Mouse (Mus musculus) intestine, embryonic 14.5 days (tissue): ENCODE measurements around the gene Padi6. TPM values are rescaled to one million over a fixed set of nuclear protein-coding genes. Genes with fewer than 3 reads are reported as not detected.

Experiments
- ATAC-seq: fragments of 200-750 bp; cut with Nextera tagmentation; replicated peaks from 2 replicates; pipeline ENCODE4 v1.8.0; 2017; ENCODE audit warnings: low read depth, moderate number of reproducible peaks, moderate TSS enrichment, moderate library complexity; ENCODE audit not compliant: low FRiP score, low TSS enrichment
- DNase-seq: peaks from one replicate; pipeline ENCODE4 v3.0.0-alpha.2; 2018; ENCODE audit warnings: low spot score
- H3K27ac ChIP-seq: fragments of 300-500 bp; sonication (generic); 2 replicates; pipeline ENCODE4 v1.5.1; 2014; ENCODE audit warnings: low read depth, mild to moderate bottlenecking, control low read depth
- H3K27me3 ChIP-seq: fragments of 300-500 bp; sonication (generic); replicated peaks from 2 replicates; pipeline ENCODE4 v1.6.1; 2014; ENCODE audit warnings: low read length, control low read depth; ENCODE audit not compliant: control insufficient read depth, insufficient read depth
- H3K36me3 ChIP-seq: fragments of 300-500 bp; sonication (generic); 2 replicates; pipeline ENCODE4 v1.6.1; 2014; ENCODE audit warnings: low read length, control low read depth; ENCODE audit not compliant: control insufficient read depth, insufficient read depth
- H3K4me1 ChIP-seq: fragments of 300-500 bp; sonication (generic); replicated peaks from 2 replicates; pipeline ENCODE4 v1.6.1; 2014; ENCODE audit warnings: low read length, control low read depth, mixed read lengths; ENCODE audit not compliant: control insufficient read depth, insufficient read depth
- H3K4me2 ChIP-seq: fragments of 300-500 bp; sonication (generic); 2 replicates; pipeline ENCODE4 v1.6.1; 2014; ENCODE audit warnings: low read length
- H3K4me3 ChIP-seq: fragments of 300-500 bp; sonication (generic); 2 replicates; pipeline ENCODE4 v1.5.1; 2014; ENCODE audit warnings: low read depth, low read length, control low read depth, mixed read lengths
- H3K9ac ChIP-seq: fragments of 300-500 bp; sonication (generic); 2 replicates; pipeline ENCODE4 v1.6.1; 2014; ENCODE audit warnings: mild to moderate bottlenecking, low read length
- H3K9me3 ChIP-seq: fragments of 300-500 bp; sonication (generic); 2 replicates; pipeline ENCODE4 v1.6.1; 2016; ENCODE audit warnings: low read length, control low read depth; ENCODE audit not compliant: control insufficient read depth
- WGBS: fragments of 180-500 bp; shearing (Covaris S2); extraction: QIAGEN DNeasy Blood & Tissue Kit; methylation state at CpG from one replicate; pipeline ENCODE4 v1.1.7; 2014; 5-methylcytosine and 5-hydroxymethylcytosine counted together
- microRNA-seq: library from miRNA; unstranded; fragments of <30 nt; microRNA quantifications from one replicate; pipeline ENCODE4, GENCODE M21; 2016
- polyA plus RNA-seq: library from polyadenylated mRNA; unstranded; fragments of >200 nt; fragmentation: Nextera tagmentation; extraction: Ambion mirVana; gene quantifications from 2 replicates; pipeline ENCODE4 v1.2.1, GENCODE M21; 2014

The Padi6 gene
- polyA plus RNA-seq, 1 experiment from 2014 or later, result 0.07 TPM

DNA sequence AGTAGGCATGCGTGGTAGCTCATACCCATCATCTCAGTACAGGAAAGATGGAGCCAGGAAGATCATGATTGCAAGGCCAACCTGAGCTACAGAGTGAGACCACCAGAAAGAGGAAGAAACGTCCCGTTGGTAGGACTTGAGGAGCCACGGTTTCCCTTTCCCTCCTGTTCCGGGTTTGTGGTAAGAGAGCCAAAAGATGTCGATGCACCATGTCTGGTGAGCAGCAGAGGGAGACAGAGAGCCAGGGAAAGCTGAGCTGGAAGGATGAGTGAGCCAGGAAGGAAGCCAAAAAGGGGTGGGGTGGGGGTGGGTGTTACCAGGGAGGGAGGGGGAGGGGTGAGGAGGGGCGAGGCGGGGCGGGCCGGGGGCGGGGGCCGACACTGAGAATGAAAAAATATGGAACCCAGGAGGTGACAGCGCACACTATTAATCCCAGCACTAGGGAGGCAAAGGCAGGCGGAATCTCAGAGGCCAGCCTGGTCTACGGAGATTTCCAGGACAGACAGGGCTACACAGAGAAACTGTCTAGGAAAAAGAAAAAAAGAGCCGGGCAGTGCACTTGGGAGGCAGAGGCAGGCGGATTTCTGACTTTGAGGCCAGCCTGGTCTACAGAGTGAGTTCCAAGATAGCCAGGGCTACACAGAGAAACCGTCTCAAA lies 62.6 kb downstream of the Padi6 start:
- 31% methylated on average over 15 of the region's 18 CpGs for WGBS
- no peak overlapping the region for H3K27ac ChIP-seq
- no peaks in the 10 kb centered on the region for H3K9me3 ChIP-seq
- DNase-seq (peak; percentile 83), ATAC-seq (no peak; the same call in 1 of the 2 replicates)
- no peaks in the 10 kb centered on the region for H3K27me3 ChIP-seq
- H3K4me3 ChIP-seq, result no peak overlapping the region
- H3K4me1 ChIP-seq, result peaks cover 14% of the 10 kb centered on the region
- H3K9ac ChIP-seq, result no peak overlapping the region
- no peaks in the 10 kb centered on the region for H3K36me3 ChIP-seq
- peak overlapping the region; percentile 30; the same call in 1 of the 2 replicates for H3K4me2 ChIP-seq

GRCm38 (mm10) chr4:140679038-140679437 lies 63.4 kb downstream of the Padi6 start:
- ATAC-seq (no peak), DNase-seq (peak; percentile 73)
- no peaks in the 10 kb centered on the region for H3K27me3 ChIP-seq
- H3K9ac ChIP-seq, result no peak overlapping the region
- no peak overlapping the region for H3K4me3 ChIP-seq
- H3K27ac ChIP-seq, result no peak overlapping the region
- H3K36me3 ChIP-seq, result no peaks in the 10 kb centered on the region
- peaks cover 5% of the 10 kb centered on the region for H3K4me1 ChIP-seq
- no peaks in the 10 kb centered on the region for H3K9me3 ChIP-seq
- no peak overlapping the region for H3K4me2 ChIP-seq
- 12% methylated on average over 5 of the region's 5 CpGs for WGBS

Small RNAs within 50 kb of the gene (microRNA-seq; reads per million reads assigned to microRNA genes)
- gene Gm23045 (not detected), gene Gm25951 (not detected)

Other genes starting within 250 kb of the Padi6 start
- 15.2 and 16.3 TPM in 2 replicates for gene Arhgef10l, start 76.6 kb downstream of the Padi6 start, polyA plus RNA-seq
- 29.8 and 30.7 TPM in 2 replicates for gene Rcc2, start 42.1 kb downstream of the Padi6 start, polyA plus RNA-seq
- 2.2 TPM in 2 replicates for gene Padi4, start 31.6 kb upstream of the Padi6 start, polyA plus RNA-seq
- 0.09 TPM in 1 of 2 replicates, not detected in the other for gene Padi3, start 68.0 kb upstream of the Padi6 start, polyA plus RNA-seq
- 0.16 TPM in 1 of 2 replicates, not detected in the other for gene Padi1, start 103.1 kb upstream of the Padi6 start, polyA plus RNA-seq
- 1.9 and 2.5 TPM in 2 replicates for gene Padi2, start 163.7 kb upstream of the Padi6 start, polyA plus RNA-seq
- gene Sdhb, start 218.6 kb upstream of the Padi6 start, polyA plus RNA-seq, result 457 and 488 TPM in 2 replicates
- 33.3 and 40.0 TPM in 2 replicates for gene Atp13a2, start 244.2 kb upstream of the Padi6 start, polyA plus RNA-seq